Mouse (Mus musculus) myocyte (in vitro differentiated cells): ENCODE measurements at regions not wholly inside any gene's neighbourhood (a gene's known extent, or its start where the extent isn't known, plus 50 kb on each side); places are given as distances from the start of the nearest gene placed in this dataset.

ENCODE experiments used
- MAX ChIP-seq: IDR thresholded peaks from one replicate; pipeline ENCODE4 v1.6.1; 2011; ENCODE audit warnings: low read depth, mild to moderate bottlenecking, control low read depth
- POLR2A ChIP-seq: IDR thresholded peaks from one replicate; pipeline ENCODE4 v1.6.1; 2011; ENCODE audit warnings: low read depth, mild to moderate bottlenecking, control low read depth, moderate library complexity; ENCODE audit not compliant: insufficient read length
- POLR2AphosphoS2 ChIP-seq: IDR thresholded peaks from one replicate; pipeline ENCODE4 v1.6.1; 2011; ENCODE audit warnings: low read depth, control low read depth; ENCODE audit not compliant: insufficient read length

DNA sequence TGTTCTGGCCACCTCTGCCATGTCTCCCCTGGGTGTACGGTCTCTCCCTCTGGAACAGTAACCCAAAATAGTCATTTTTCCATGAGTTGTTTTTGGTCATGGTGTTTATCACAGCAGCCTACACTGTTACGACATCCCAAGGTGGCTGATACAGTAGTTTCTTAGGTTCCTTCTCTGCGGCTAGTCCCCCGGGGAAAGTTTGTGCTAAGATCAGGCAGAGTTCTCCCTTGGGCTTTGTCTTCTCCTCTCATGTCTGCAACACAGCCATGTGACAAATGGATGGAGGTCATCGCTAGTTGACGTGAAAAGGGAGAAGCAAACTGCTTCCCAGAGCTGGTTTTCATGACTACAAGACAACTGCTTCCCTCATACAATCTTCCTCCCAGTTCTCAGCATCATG, 56.9 kb upstream of the Serp2 start:
- TF ChIP-seq POLR2A (no peak), POLR2AphosphoS2 (no peak), MAX (no peak)
